ENCODE assay signal across 40 mouse cellular contexts in genomic region chr2:154743915-154744314, GRCm38 (mm10). TPM values are rescaled to one million over a fixed set of nuclear protein-coding genes. Genes with fewer than 3 reads are reported as not detected.
"Had no signal": no experiment of that assay in that cellular context is flagged by ENCODE, and none has a peak within 500 bp of the region (broad histone marks: within the 10 kb centered on the region; RNA-seq: fewer than 3 reads in every experiment).

No protein-coding gene starts in this region.

- H3K9ac ChIP-seq: heart, embryonic 13.5 days; heart, embryonic 15.5 days; hindbrain, embryonic 12.5 days; hindbrain, embryonic 14.5 days; intestine, embryonic 15.5 days; limb, embryonic 12.5 days; liver, embryonic 13.5 days; liver, embryonic 15.5 days had no signal

- H3K4me3 ChIP-seq: heart, adult 2 months; heart, embryonic 13.5 days; heart, embryonic 15.5 days; hindbrain, embryonic 12.5 days; intestine, embryonic 15.5 days; left cerebral cortex, adult 2 months; limb, embryonic 10.5 days; limb, embryonic 12.5 days; liver, embryonic 13.5 days; liver, embryonic 15.5 days had no signal

- DNase-seq: gastrocnemius, postnatal 14 days; gastrocnemius, postnatal 36 days; heart, adult 11 months; heart, adult 2 months; heart, postnatal 14 days; heart, postnatal 36 days; kidney, adult 18-20 months; kidney, adult 8-10 months; kidney, postnatal 14 days; kidney, postnatal 36 days; liver; liver, embryonic 13.5 days had no signal

- H3K9me3 ChIP-seq: heart, embryonic 13.5 days; heart, embryonic 15.5 days; hindbrain, embryonic 12.5 days; intestine, embryonic 15.5 days; limb, embryonic 10.5 days; liver, embryonic 13.5 days; liver, embryonic 15.5 days had no signal

- H3K36me3 ChIP-seq: heart, embryonic 13.5 days; heart, embryonic 15.5 days; hindbrain, embryonic 12.5 days; intestine, embryonic 15.5 days; limb, embryonic 10.5 days; limb, embryonic 12.5 days; liver, embryonic 13.5 days; liver, embryonic 15.5 days had no signal

- ATAC-seq: hindbrain, embryonic 16.5 days; inflammation-experienced regulatory T-cells, adult 6 months; intestine, embryonic 15.5 days; intestine, postnatal 0 days had no signal

- H3K4me2 ChIP-seq: heart, embryonic 11.5 days; heart, embryonic 13.5 days; heart, embryonic 15.5 days; hindbrain, embryonic 12.5 days; hindbrain, embryonic 14.5 days; intestine, embryonic 15.5 days; limb, embryonic 12.5 days; liver, embryonic 11.5 days; liver, embryonic 13.5 days; liver, embryonic 15.5 days had no signal

- H3K27me3 ChIP-seq: heart, embryonic 13.5 days; heart, embryonic 15.5 days; hindbrain, embryonic 12.5 days; intestine, embryonic 15.5 days had no signal

- H3K27ac ChIP-seq: heart, adult 2 months; heart, embryonic 13.5 days; heart, embryonic 15.5 days; hindbrain, embryonic 12.5 days; hindbrain, embryonic 14.5 days; intestine, embryonic 15.5 days; kidney, postnatal 0 days; left cerebral cortex, adult 2 months; limb, embryonic 10.5 days; limb, embryonic 12.5 days; liver, embryonic 13.5 days; liver, embryonic 15.5 days had no signal

- H3K4me1 ChIP-seq: heart, embryonic 13.5 days; heart, embryonic 15.5 days; liver, embryonic 13.5 days; liver, embryonic 15.5 days had no signal

RNA-seq across cellular contexts. Expression of gene Gm14214, which starts 25.9 kb away (rescaled TPM):
- total RNA-seq: gastrocnemius, adult 8-10 months; gastrocnemius, postnatal 14 days; gastrocnemius, postnatal 36 days; heart, adult 2 months; heart, postnatal 14 days; heart, postnatal 36 days; hematopoietic stem cell, adult 5-6 weeks; layer of hippocampus, adult 18-20 months; layer of hippocampus, adult 8-10 months; layer of hippocampus, postnatal 10 days; layer of hippocampus, postnatal 25 days; left cerebral cortex, adult 2 months; left cerebral cortex, postnatal 14 days; left cerebral cortex, postnatal 36 days had no signal
- polyA plus RNA-seq: gonadal fat pad, adult 2 months; heart, adult 2 months; heart, embryonic 11.5 days; heart, embryonic 13.5 days; heart, embryonic 15.5 days; heart, postnatal 0 days; hindbrain, embryonic 12.5 days; hindbrain, embryonic 14.5 days; hindbrain, embryonic 16.5 days; inflammation-experienced regulatory T-cells, adult 6 months; intestine, embryonic 15.5 days; intestine, postnatal 0 days; kidney, embryonic 14.5 days; kidney, postnatal 0 days; large intestine, adult 2 months; limb, embryonic 10.5 days; limb, embryonic 12.5 days; limb, embryonic 14.5 days; liver, embryonic 11.5 days; liver, embryonic 13.5 days; liver, embryonic 15.5 days had no signal

RNA-seq across cellular contexts. Expression of gene a, which starts 47.3 kb away (rescaled TPM):
- total RNA-seq: gastrocnemius, adult 8-10 months; gastrocnemius, postnatal 14 days; gastrocnemius, postnatal 36 days; heart, adult 2 months; heart, postnatal 14 days; heart, postnatal 36 days; hematopoietic stem cell, adult 5-6 weeks; layer of hippocampus, adult 18-20 months; layer of hippocampus, adult 8-10 months; layer of hippocampus, postnatal 25 days; left cerebral cortex, adult 2 months; left cerebral cortex, postnatal 14 days; left cerebral cortex, postnatal 36 days had no signal
- polyA plus RNA-seq: heart, adult 2 months; heart, postnatal 0 days; inflammation-experienced regulatory T-cells, adult 6 months; kidney, embryonic 14.5 days had no signal
